Mouse (Mus musculus): ENCODE data around the gene Ccnl1. TPM values are rescaled to one million over a fixed set of nuclear protein-coding genes. Genes with fewer than 3 reads are reported as not detected.

The Ccnl1 gene
- total and polyA plus RNA-seq, 3 experiments = 20.1 to 56.5 TPM; not detected in 1

DNA sequence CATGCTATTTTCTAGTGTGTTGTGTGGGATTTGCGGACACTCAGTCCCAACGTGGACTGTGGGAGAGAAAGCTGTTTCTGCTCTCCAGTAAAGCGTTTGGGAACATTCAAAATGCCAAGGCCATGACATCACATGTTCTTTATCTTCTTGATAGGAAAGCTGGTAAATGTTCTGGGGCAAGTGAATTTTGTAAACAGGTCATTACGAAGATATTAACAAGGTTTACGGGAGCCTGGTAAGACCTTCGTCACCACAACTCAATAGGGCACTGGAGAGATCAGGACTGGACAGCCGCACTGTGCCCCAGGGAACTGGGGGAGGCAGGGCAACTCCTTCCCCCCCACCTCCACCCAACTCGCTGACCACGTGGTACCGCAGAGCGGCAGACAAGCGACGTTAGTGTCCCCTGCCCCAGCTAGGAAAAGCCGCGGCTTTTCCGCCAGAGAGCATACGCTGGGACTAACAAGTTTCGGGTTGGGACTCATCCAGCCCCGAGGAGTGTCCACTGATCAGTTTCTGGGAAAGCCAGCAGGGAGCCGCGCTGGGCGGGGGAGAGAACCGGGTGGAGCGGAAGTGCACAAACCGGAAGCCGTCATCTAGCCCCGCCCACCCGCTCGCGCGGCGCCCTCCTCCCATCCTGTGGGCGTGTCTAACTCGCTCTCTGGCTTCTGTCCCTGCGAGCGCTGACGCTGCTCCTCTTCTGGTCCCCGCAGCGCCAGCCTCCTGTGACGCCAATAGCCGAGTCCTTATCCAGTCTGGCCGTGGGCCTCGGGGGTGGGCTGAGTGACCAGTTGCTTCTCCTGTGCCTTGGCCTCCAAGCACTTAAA, 16.4 kb upstream of the Ccnl1 start (continued):
- TF ChIP-seq MYC (IDR thresholded peaks at IDR 0.05; ENCODE audit: low read depth, low read length) (peak; percentile 96), MAFK (IDR thresholded peaks at IDR 0.05; ENCODE audit: borderline replicate concordance, low read depth, low read length) (no peak), CTCF (IDR thresholded peaks at IDR 0.05 in 2 of 3, conservative IDR thresholded peaks at IDR 0.05 in 1 of 3; ENCODE audit: control insufficient read depth in 1 of 3, insufficient read depth in 1 of 3, low read depth in 2 of 3, low read length in 3 of 3, poor library complexity in 1 of 3, severe bottlenecking in 1 of 3) (no peak), JUND (IDR thresholded peaks at IDR 0.05; ENCODE audit: low read depth, low read length) (0 out of 2 replicates have a peak, but pooled peaks have one; percentile 14)

GRCm38 (mm10) chr3:65973501-65974231, 15.6 kb upstream of the Ccnl1 start:
- Histone ChIP-seq H3K27me3 (ENCODE audit: control insufficient read depth in 1 of 2, insufficient read depth in 2 of 2, low read length in 2 of 2) (no peaks in the 10 kb centered on the region), H3K4me3 (ENCODE audit: control insufficient read depth in 1 of 2, insufficient read depth in 1 of 2, low read depth in 2 of 2, low read length in 2 of 2) (peak overlapping the region; percentile 81 to 85), H3K4me1 (ENCODE audit: control insufficient read depth in 1 of 2, insufficient read depth in 2 of 2, low read length in 2 of 2) (peaks cover 7 to 23% of the 10 kb centered on the region in 2 experiments), H3K79me2 (ENCODE audit: control insufficient read depth, insufficient read depth, low read length, poor library complexity) (peaks cover 2% of the 10 kb centered on the region; the same call in 1 of the 2 replicates), H3K9me3 (replicated peaks; ENCODE audit: insufficient read depth, low read length) (no peaks in the 10 kb centered on the region), H3K9ac (ENCODE audit: control insufficient read depth, low read depth, low read length, poor library complexity, severe bottlenecking) (peak overlapping the region; percentile 94), H3K36me3 (ENCODE audit: control insufficient read depth in 1 of 2, insufficient read depth in 2 of 2, low read length in 2 of 2) (peaks cover 0 to 19% of the 10 kb centered on the region in 2 experiments; a peak in 2 of 4 replicates), H3K27ac (ENCODE audit: control insufficient read depth, low read depth, low read length) (peak overlapping the region; percentile 96)
- no peak for DNase-seq (ENCODE audit: low read depth, low spot score)
- TF ChIP-seq ZMIZ1 (IDR thresholded peaks at IDR 0.05; ENCODE audit: low read depth, low read length) = no peak
- no peak for TF ChIP-seq ETS1 (IDR thresholded peaks at IDR 0.05; ENCODE audit: low read depth, low read length)
- no peak for TF ChIP-seq MAZ (IDR thresholded peaks at IDR 0.05; ENCODE audit: low read depth, low read length)
- no peak for TF ChIP-seq TCF12 (IDR thresholded peaks at IDR 0.05; ENCODE audit: low read depth, low read length)
- TF ChIP-seq EP300 (IDR thresholded peaks at IDR 0.05; ENCODE audit: low read depth in 1 of 2, low read length in 2 of 2) = no peak

GRCm38 (mm10) chr3:65969196-65969595, 11.1 kb upstream of the Ccnl1 start:
- peak overlapping the region; percentile 56 for H3K27ac ChIP-seq (ENCODE audit: control insufficient read depth, low read depth, low read length)
- peaks cover 4 to 9% of the 10 kb centered on the region in 2 experiments; a peak in 3 of 4 replicates for H3K4me1 ChIP-seq (ENCODE audit: control insufficient read depth in 1 of 2, insufficient read depth in 2 of 2, low read length in 2 of 2)
- H3K79me2 ChIP-seq (ENCODE audit: control insufficient read depth, insufficient read depth, low read length, poor library complexity) = no peaks in the 10 kb centered on the region
- peak; percentile 67 for DNase-seq (ENCODE audit: low read depth, low spot score)
- peaks cover 0 to 11% of the 10 kb centered on the region in 2 experiments; a peak in 2 of 4 replicates for H3K36me3 ChIP-seq (ENCODE audit: control insufficient read depth in 1 of 2, insufficient read depth in 2 of 2, low read length in 2 of 2)
- no peak overlapping the region for H3K9ac ChIP-seq (ENCODE audit: control insufficient read depth, low read depth, low read length, poor library complexity, severe bottlenecking)
- no peak overlapping the region for H3K4me3 ChIP-seq (ENCODE audit: control insufficient read depth in 1 of 2, insufficient read depth in 1 of 2, low read depth in 2 of 2, low read length in 2 of 2)
- H3K27me3 ChIP-seq (ENCODE audit: control insufficient read depth in 1 of 2, insufficient read depth in 2 of 2, low read length in 2 of 2) = no peaks in the 10 kb centered on the region
- no peaks in the 10 kb centered on the region for H3K9me3 ChIP-seq (replicated peaks; ENCODE audit: insufficient read depth, low read length)
- TF ChIP-seq CHD2 (IDR thresholded peaks at IDR 0.05; ENCODE audit: low read length) (no peak), GABPA (IDR thresholded peaks at IDR 0.05; ENCODE audit: low read depth, low read length) (no peak), NELFE (IDR thresholded peaks at IDR 0.05; ENCODE audit: low read depth, low read length) (no peak), MAZ (IDR thresholded peaks at IDR 0.05; ENCODE audit: low read depth, low read length) (no peak), MXI1 (IDR thresholded peaks at IDR 0.05; ENCODE audit: low read depth, low read length) (no peak), POLR2AphosphoS5 (IDR thresholded peaks at IDR 0.05; ENCODE audit: borderline replicate concordance, low read depth, low read length) (no peak), MAFK (IDR thresholded peaks at IDR 0.05; ENCODE audit: borderline replicate concordance, low read depth, low read length) (no peak), USF2 (IDR thresholded peaks at IDR 0.05; ENCODE audit: borderline replicate concordance in 1 of 2, insufficient read depth in 1 of 2, low read depth in 1 of 2, low read length in 2 of 2) (no peak), MEF2A (IDR thresholded peaks at IDR 0.05; ENCODE audit: extremely low read depth, insufficient replicate concordance, low read depth, low read length, poor library complexity, severe bottlenecking) (no peak), TBP (IDR thresholded peaks at IDR 0.05; ENCODE audit: low read depth, low read length) (0 out of 2 replicates have a peak, but pooled peaks have one; percentile 18), MYC (IDR thresholded peaks at IDR 0.05; ENCODE audit: low read depth, low read length) (no peak), SMC3 (IDR thresholded peaks at IDR 0.05; ENCODE audit: low read depth, low read length) (no peak), TCF12 (IDR thresholded peaks at IDR 0.05; ENCODE audit: low read depth, low read length) (peak; percentile 50; the same call in 1 of the 2 replicates), POLR2AphosphoS2 (IDR thresholded peaks at IDR 0.05; ENCODE audit: low read length) (no peak), RCOR1 (IDR thresholded peaks at IDR 0.05; ENCODE audit: low read depth, low read length) (no peak), UBTF (IDR thresholded peaks at IDR 0.05; ENCODE audit: borderline replicate concordance, insufficient read depth, low read depth, low read length) (no peak), ZNF384 (IDR thresholded peaks at IDR 0.05; ENCODE audit: low read depth, low read length) (no peak), RAD21 (IDR thresholded peaks at IDR 0.05; ENCODE audit: low read depth, low read length) (no peak), JUND (IDR thresholded peaks at IDR 0.05; ENCODE audit: low read depth, low read length) (no peak), POLR2A (IDR thresholded peaks at IDR 0.05; ENCODE audit: control insufficient read depth in 1 of 2, insufficient read depth in 1 of 2, low read depth in 1 of 2, low read length in 2 of 2, poor library complexity in 1 of 2) (no peak), MAX (IDR thresholded peaks at IDR 0.05; ENCODE audit: low read length) (no peak)
